Mouse (Mus musculus) yolk sac, embryonic 10.5 days (tissue): ENCODE data around the gene Dusp10.

Experiments
- DNase-seq: peaks from one replicate; pipeline ENCODE4 v3.0.0-alpha.2; 2017; ENCODE audit warnings: low spot score

The Dusp10 gene

GRCm38 (mm10) chr1:184013106-184013505 lies at the start of gene Dusp10:
TSS of gene Dusp10 (plus strand) at chr1:184013302.
- DNase-seq: no peak

GRCm38 (mm10) chr1:183965341-183965740 lies 47.8 kb upstream of the Dusp10 start:
- DNase-seq: no peak

- DNase-seq: no peak
Observed at GRCm38 (mm10) chr1:183969265-183969664, 43.8 kb upstream of the Dusp10 start.

DNA sequence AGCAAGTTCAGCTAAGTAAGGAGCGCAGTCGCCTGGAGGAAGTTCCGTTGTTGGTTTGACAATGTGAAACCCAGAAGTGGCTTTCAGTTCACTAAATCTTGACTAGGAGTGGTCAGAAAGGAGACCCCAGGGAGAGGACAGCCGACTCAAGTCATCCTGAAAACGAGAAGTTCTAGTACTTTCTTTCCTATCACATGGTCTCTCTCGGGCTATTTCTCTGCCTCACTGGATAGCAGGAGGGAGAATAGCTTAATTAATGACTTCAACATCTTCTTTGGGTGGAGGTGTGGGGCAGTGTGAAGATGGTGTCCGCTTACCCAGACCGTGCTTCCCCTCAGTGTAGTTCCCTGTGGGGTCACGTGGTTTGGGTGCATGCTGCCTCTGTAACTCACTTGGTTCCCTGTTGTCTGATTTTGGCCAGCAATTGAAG lies 33.3 kb upstream of the Dusp10 start:
- DNase-seq: no peak

GRCm38 (mm10) chr1:183982108-183982507 lies 31.0 kb upstream of the Dusp10 start:
- DNase-seq: no peak

- no peak for DNase-seq
Observed at GRCm38 (mm10) chr1:183987711-183988245, 25.3 kb upstream of the Dusp10 start.

GRCm38 (mm10) chr1:183991921-183992320 lies 21.2 kb upstream of the Dusp10 start:
- DNase-seq: no peak

GRCm38 (mm10) chr1:183997207-183997606 lies 15.9 kb upstream of the Dusp10 start:
- peak; percentile 55 for DNase-seq

DNA sequence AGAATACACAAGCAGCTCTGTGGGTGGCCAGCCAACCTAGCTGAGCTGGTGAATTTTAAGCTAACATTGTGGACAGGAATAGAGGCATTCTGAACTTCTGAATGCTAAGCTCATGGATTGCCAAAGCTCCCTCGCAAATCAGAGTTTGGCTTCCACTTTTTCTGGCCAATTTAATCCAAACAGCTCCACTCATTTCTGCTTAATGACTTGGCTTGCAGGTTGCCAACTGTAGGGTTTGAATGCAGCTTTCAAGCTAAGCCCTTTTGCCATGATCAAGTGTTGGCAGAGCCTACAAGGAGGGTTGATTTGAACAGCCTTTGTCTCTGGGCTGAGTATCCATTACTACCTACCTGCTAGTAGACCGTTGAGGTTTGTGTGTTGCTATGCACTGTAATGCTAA lies 10.6 kb upstream of the Dusp10 start:
- DNase-seq: no peak

DNA sequence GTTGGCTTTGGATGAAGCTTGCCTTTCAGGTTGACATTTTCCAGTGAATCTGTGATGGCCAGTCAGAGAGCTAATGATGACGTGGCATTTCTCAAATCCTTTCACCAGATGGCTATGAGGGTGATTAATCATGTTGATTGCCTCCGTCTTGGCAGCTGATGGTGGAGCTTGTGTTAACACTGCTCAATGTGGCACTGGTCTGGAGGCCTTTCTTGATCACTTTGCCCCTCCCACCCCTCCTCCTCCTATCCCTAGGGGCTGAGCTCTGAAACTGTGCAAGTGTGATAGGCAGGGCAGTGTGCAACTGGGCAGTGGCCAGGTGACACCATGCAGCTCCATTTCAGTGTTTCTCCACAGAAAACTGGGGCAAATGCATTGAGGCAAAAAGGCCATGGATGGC lies 8.8 kb upstream of the Dusp10 start:
- no peak for DNase-seq

DNA sequence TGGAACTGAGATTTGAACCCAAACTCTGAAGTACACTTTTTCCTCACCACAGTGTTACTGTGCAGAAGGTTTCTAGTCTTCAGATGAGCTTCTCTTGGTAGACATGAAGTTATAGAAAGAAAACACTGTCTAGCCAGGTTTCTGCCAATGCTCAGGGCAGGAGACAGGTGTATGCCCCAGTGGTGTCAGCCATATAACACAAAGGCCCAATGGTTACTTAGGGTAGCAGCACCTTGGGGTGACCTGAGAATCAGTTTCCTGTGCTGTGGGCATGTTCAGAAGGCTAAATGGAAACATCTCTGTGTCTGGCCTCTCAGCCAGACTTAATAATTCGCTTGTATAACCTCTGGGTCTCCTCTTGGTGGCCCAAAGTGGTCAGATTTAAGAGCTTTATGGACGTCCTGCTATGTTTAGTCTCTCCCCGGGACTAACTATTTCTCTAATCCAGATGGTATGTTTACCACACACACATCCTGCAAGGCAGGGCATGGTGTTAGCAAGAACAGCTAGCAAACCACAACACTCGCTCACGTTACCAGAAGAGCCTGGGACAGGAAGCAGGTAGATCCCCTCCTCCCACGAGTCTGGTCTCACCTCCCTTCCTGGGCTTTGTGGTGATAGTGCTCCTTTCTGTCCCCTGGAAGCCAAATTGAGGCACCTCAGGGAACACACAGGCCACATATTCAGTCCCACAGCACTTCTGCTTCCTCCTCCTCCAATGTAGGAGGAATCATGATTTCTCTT lies 7.6 kb upstream of the Dusp10 start:
- no peak for DNase-seq

DNA sequence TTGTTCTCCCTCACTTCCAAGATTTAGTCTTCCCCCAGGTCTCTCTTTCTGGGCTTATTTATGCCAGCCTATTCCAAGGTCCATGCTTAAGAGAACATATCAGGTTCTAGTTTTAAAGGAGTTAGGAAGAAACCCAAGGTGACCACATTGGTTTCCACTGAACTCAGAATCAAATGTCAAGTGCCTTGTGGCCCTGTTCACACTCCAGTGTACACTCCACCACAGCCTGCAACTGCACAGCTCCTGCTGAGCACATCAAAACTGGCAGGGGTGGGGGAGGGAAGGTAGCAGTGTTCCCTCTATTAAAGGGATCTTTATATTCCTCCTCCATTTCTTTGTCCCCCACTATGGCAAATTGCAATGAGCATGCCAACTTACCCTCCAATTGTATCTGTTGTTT lies 7.0 kb upstream of the Dusp10 start:
- DNase-seq: no peak

DNA sequence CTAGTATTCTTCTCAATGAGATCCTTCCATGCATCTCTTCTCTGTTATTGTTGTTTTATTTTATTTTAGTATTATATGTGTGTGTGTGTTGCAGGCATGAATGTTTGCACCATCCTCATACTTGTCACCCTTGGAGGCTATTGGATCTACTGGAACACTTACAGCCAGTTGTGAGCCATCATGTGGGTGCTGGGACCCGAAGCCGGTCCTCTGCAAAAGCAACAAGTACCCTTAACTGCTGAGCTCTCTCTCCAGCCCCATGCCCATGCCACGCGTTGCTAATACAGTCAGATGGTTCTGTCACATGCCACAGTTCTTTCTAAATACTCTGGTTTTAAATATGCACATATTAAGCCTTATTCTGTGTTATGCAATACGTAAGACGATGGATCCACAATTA lies 1.8 kb upstream of the Dusp10 start:
- no peak for DNase-seq

DNA sequence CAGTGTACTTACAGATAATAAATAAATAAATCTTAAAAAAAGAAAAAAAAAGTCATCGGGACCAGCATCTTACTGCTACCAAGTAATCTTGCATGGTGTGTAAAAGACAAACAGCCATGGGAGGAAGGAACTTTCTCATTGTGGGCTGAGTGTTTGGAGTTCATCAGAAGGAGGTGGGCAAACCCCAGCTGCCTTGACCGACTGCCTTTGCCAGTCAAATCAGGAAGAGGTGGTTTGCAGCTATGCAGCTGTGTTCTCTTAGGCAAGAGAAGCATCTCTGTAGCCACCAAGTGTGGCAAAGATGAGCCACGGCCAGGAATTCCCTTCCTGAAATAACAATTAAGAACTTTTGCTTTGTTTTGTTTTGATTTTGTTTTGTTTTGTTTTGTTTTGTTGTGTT lies 989 bp downstream of the Dusp10 start:
- no peak for DNase-seq

- DNase-seq: peak; percentile 48
Observed at GRCm38 (mm10) chr1:184015995-184016730, 3.1 kb downstream of the Dusp10 start.

DNA sequence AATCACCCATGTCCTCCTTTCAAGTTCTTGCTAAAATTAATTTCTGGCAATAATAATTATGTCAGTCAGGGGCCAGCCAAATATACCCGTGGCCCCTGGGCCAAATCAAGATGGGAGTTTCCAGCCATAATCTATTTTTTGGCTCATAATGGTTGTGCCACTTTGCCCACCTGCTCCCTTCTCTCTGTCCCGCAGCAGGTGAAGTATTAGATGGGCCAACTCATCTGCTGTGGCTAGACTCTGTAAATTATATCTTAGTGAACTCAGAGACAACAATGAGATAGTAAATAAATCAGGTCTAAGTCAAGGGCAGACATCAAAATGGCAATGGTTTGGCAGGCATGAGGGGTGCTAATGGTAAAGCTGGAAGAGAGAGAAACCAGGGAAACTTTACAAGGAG lies 4.5 kb downstream of the Dusp10 start:
- DNase-seq: no peak

- peak; percentile 11 for DNase-seq
Observed at GRCm38 (mm10) chr1:184019042-184019721, 6.1 kb downstream of the Dusp10 start.

- DNase-seq: no peak
Observed at GRCm38 (mm10) chr1:184019722-184020107, 6.6 kb downstream of the Dusp10 start.

GRCm38 (mm10) chr1:184023971-184024370 lies 10.9 kb downstream of the Dusp10 start:
- no peak for DNase-seq

DNA sequence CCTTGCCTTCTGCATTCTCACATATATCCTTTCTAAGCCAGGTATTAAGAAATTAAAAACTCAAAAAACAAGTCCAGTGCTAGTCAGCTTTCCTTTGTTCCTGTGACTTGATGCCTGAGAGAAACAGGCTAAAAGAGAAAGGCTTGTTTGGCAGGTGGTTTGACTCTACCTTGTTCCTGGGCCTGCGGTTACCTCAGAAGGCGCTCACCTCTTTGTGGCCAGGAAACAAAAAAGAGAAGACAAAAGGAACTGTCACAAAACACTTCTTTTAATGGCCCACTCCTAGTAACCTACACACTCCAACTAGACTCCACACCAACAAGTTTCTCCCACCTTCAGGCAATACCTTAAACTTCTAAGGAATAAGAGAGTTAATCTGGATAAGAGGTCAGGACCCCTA lies 11.5 kb downstream of the Dusp10 start:
- no peak for DNase-seq

DNA sequence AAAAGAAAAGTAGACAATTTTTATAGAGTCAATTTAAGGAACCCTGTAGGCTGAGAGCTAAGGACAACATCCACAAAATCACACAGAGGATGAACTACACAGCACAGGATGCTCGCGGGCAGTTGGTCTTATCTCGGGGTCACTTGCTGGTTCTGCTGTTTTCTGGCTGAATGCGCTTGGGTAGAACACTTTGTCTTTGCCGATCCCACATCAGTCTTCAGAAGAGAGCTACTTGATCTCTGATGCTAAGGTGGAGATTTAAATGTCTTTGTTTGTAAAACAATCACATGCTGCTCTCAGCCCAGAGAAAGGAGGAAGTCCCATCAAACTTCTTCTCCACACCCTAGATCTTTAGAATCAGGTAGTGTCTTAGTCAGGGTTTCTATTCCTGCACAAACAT lies 12.0 kb downstream of the Dusp10 start:
- no peak for DNase-seq

DNA sequence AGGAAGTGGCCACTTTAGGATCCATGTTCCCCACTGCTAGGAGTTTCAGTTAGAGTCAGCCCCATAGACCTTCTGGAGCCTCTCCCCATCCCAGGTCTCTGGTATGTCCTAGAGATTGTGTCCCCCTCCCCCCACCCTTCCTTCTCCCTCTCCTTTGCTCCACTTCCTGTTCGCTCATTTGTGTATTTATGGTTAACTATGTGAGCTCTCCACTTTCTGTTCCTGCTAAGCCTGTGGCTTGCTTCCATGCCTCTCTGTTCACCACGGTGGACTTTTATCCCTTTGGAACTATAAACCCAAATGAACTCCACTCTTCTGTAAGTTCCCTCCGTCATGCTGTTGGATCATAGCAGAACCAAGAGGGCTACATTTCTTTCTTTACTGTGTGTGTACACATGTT lies 13.9 kb downstream of the Dusp10 start:
- no peak for DNase-seq
